Mouse (Mus musculus) bone marrow macrophage, adult 2 months (primary cell): Measurements from ENCODE around the gene Alpk3. TPM values are rescaled to one million over a fixed set of nuclear protein-coding genes. Genes with fewer than 3 reads are reported as not detected.

ENCODE experiments used
- H3K27ac ChIP-seq: 2 replicates; pipeline ENCODE4 v1.5.1; 2012; ENCODE audit warnings: low read depth, low read length; ENCODE audit not compliant: insufficient read depth
- H3K4me1 ChIP-seq: 2 replicates; pipeline ENCODE4 v1.6.1; 2012; ENCODE audit warnings: low read length; ENCODE audit not compliant: control insufficient read depth, insufficient read depth
- H3K4me3 ChIP-seq: 2 replicates; pipeline ENCODE4 v1.5.1; 2012; ENCODE audit warnings: mild to moderate bottlenecking, low read length, moderate library complexity; ENCODE audit not compliant: insufficient read depth
- CTCF ChIP-seq: IDR thresholded peaks from 2 replicates; pipeline ENCODE4 v1.5.1; 2012; ENCODE audit warnings: low read depth, mild to moderate bottlenecking, low read length, moderate library complexity
- POLR2A ChIP-seq: IDR thresholded peaks from 2 replicates; pipeline ENCODE4 v1.6.1; 2012; ENCODE audit warnings: mild to moderate bottlenecking, low read depth, low read length, borderline replicate concordance
- polyA plus RNA-seq: library from polyadenylated mRNA; stranded (reverse); fragments of >200 nt; gene quantifications from 2 replicates; pipeline ENCODE4 v1.2.4, GENCODE M21; 2012; ENCODE audit not compliant: missing spikeins, insufficient read depth, insufficient read length

The Alpk3 gene
- 0.16 TPM in 1 of 2 replicates, not detected in the other for polyA plus RNA-seq

DNA sequence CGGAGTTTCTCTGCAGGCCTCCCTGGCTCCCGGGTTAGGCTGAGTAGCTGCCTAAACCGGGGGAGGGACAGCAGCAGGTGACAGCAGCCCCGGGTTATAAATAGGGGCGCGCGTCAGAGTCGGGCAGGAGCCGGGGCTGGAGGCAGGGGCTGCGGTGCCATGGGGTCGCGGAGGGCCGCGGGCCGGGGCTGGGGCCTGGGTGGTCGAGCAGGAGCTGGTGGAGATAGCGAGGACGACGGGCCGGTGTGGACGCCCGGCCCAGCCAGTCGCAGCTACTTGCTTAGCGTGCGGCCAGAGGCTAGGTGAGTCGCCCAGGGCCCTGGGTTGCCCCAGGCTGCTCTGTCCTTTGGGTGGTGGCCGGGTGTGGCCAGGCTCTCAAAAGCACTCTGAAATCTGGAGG is at the start of gene Alpk3:
TSS of gene Alpk3 (plus strand) at position 130 of the 400 bp plus-strand sequence.
- TF ChIP-seq POLR2A (no peak), CTCF (no peak)
- Histone ChIP-seq H3K4me3 (no peak within 1 kb of the TSS), H3K27ac (no peak within 1 kb of the TSS), H3K4me1 (peaks cover 9% of the 10 kb centered on the region; the same call in 1 of the 2 replicates)

DNA sequence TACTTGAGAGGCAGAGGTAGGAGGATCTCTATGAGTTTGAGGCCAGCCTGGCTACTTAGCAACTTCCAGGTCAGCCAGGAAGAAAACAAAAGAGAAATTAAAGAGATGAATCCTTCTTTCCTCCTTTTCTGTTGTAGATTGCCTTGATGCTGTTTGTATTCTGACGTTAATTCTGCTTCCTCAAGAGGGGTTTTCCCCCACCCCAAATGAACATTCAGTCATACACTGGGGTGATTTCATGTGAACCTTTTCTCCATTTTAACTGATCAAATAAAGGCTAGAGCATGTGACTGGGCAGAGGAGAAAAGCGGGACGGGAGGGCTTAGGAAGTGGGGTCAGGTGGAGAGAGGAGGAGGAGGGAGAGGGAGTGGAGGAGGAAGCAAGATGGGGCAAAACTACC is 49.1 kb upstream of the Alpk3 start:
- Histone ChIP-seq H3K27ac (no peak overlapping the region), H3K4me1 (peaks cover 29% of the 10 kb centered on the region), H3K4me3 (no peak overlapping the region)
- TF ChIP-seq POLR2A (no peak), CTCF (no peak)

DNA sequence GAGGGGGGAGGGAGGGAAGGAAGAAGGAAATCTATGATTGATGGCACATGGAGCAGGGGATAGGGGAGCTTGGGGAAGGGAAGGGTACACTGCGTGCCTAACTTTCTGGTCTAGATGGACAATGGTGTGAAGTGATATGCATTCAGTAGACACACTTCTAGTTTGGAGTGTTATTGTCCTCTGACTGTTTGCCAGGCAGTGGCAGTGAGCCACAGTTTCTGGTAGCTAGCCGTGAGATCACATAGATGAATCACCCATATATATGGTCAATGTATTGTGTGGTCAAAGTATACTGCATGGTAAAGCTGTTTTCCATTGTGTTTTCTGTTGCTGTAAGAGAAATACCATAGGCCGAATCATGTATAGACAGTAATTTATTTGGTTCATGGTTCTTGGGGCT is 45.8 kb upstream of the Alpk3 start:
- Histone ChIP-seq H3K4me3 (no peak overlapping the region), H3K4me1 (peaks cover 13% of the 10 kb centered on the region), H3K27ac (no peak overlapping the region)
- TF ChIP-seq CTCF (no peak), POLR2A (no peak)

DNA sequence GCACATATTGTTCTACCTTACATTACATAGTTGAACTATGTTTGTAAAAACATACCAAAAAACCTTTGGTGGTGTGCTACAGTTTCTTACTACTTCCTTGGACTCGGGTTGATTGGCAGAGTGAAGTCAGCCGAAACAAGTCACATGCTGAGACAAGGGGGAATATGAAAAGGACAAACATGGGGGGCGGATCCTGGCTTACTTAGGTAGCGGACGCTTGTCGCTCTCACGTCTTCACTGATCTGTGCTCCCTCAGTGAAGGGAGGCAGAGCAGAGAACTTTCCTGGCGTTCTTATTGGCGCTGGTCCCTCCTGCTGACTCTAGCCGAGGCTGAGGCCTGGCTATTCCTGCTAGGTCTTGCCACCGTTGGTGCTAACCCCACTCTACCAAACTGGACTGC is 37.1 kb upstream of the Alpk3 start:
- H3K4me3 ChIP-seq, result no peak overlapping the region

DNA sequence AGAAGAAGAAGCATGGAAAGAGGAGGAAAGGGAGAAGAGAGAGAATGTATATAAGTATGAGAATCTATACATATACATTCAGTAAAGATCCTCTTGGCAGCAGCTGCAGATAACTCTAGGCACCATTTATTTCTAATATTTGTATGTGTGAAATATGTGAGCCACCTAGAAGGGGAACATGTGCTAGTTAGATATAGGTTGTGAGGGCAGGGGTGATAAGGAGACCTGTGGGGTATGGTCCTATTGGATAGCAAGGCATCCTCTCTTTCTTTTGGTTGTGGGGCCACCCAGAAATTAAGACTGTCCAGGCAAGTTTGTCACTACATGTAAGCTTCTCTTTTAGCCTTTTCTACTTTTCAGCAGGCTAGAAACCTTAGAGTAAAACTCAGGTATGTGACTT is 34.7 kb upstream of the Alpk3 start:
- no peak for TF ChIP-seq POLR2A
- TF ChIP-seq CTCF, result no peak
- H3K4me1 ChIP-seq, result no peaks in the 10 kb centered on the region
- no peak overlapping the region for H3K4me3 ChIP-seq
- H3K27ac ChIP-seq, result no peak overlapping the region

More for the DNA sequence above, 37.1 kb upstream of the Alpk3 start:
- TF ChIP-seq CTCF (no peak), POLR2A (no peak)
- Histone ChIP-seq H3K4me1 (no peaks in the 10 kb centered on the region), H3K27ac (no peak overlapping the region)

DNA sequence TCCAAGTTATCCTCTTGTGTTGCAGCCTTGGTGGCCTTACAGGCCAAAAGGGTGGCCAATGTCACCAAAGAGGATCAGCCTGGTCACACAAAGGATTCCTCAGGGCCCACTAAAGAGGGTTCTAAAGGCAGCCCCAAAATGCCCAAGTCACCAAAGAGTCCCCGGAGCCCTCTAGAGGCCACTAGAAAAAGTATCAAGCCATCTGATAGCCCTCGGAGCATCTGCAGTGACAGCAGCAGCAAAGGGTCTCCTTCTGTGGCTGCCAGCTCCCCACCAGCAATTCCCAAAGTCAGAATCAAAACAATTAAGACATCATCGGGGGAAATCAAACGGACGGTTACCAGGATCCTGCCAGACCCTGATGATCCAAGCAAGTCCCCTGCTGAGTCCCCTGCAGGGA is 33.3 kb upstream of the Alpk3 start:
- Histone ChIP-seq H3K4me1 (no peaks in the 10 kb centered on the region), H3K27ac (no peak overlapping the region), H3K4me3 (no peak overlapping the region)
- TF ChIP-seq POLR2A, result no peak
- TF ChIP-seq CTCF, result no peak

DNA sequence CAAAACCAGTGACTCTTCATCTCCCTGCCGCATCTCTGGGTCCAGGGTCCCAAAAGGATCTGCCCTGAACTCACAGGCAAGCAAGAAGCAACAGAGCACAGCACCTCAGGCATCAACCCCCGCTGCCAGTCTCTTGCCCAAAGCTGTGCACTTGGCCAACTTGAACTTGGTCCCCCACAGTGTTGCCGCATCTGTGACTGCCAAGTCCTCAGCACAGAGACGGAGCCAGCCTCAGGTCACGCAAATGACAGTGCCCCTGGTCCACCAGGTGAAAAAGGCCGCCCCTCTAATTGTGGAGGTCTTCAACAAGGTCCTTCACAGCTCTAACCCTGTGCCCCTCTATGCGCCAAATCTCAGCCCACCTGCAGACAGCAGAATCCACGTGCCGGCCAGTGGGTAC is 32.7 kb upstream of the Alpk3 start:
- Histone ChIP-seq H3K4me3 (no peak overlapping the region), H3K27ac (no peak overlapping the region), H3K4me1 (no peaks in the 10 kb centered on the region)
- TF ChIP-seq CTCF, result no peak
- TF ChIP-seq POLR2A, result no peak

DNA sequence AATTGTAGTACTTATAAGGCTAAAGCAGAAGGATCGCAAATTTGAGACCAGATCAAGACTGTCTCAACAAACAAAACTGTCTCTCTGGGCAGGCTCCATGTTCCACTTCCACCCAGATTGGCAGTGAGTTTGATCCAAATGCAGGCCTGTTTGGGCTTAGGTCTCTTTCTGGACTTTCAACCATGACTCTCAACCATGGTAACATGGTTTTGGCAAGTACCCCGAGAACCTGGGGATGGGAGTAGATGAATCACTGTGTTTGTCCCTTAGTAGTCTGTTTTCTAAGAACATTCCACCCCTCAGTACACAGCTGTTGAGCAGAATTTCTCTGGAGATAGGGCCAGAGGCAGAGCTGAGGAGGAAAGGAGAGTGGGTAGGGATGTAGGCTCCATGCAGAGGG is 31.6 kb upstream of the Alpk3 start:
- Histone ChIP-seq H3K4me1 (no peaks in the 10 kb centered on the region), H3K27ac (no peak overlapping the region), H3K4me3 (no peak overlapping the region)
- TF ChIP-seq CTCF (no peak), POLR2A (no peak)

DNA sequence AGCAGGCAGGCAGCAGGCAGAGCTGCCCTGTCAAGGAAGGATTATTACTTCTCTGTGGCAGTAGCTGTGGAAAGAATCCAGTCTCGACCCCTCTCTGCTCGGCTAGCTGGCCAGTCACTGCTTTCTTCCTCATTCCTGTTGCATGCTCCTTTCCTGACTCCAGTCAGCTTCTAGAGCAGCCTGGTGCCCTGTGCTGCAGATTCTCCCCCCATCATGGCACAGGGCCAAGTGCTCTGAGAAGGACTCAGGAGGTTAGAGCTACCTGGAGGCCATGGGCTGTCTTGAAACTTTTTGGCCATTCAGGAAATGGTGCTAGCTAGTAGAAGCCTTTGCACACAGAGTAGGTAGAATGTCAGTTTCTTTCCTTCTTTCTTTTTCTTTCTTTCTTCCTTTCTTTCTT is 17.7 kb upstream of the Alpk3 start:
- Histone ChIP-seq H3K4me3 (no peak overlapping the region), H3K27ac (no peak overlapping the region), H3K4me1 (peaks cover 2% of the 10 kb centered on the region; the same call in 1 of the 2 replicates)
- TF ChIP-seq POLR2A, result no peak
- no peak for TF ChIP-seq CTCF

DNA sequence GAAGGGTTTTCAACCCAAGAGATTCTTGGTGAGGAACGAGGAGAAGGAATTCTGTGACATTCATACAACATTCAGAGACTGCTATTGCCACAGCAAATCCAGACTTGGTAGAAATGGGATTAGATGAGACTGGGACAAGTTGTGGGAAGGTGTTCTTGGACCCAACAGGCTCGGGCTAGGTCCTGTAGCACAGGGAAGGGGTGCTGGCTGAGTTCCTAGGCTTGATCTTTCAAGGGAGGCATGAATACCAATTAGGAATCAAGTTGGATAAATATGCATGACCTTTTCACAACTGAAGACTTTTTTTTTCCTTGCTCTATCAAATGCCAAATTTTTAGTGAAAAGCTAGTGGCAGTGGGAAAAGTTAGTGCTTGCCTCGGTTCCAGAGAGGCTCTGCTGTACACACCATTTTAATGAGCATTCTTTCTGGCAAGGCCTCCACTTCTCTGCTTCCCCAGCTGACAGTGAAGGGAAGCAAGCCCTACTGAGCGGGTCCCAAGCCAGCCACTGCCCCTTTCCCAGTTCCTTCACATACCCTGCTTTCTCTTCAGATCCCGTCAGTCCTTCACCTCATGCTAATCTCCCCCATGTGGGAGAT is 14.3 kb upstream of the Alpk3 start:
- TF ChIP-seq CTCF (no peak), POLR2A (no peak)

More for the DNA sequence above, 14.3 kb upstream of the Alpk3 start:
- Histone ChIP-seq H3K27ac (no peak overlapping the region), H3K4me3 (no peak overlapping the region), H3K4me1 (peaks cover 2% of the 10 kb centered on the region; the same call in 1 of the 2 replicates)
